Mouse (Mus musculus) activated CD4-positive, CD25-positive, alpha-beta regulatory T cell, adult 9 weeks (primary cell): ENCODE data around the gene Suclg2. TPM values are rescaled to one million over a fixed set of nuclear protein-coding genes. Genes with fewer than 3 reads are reported as not detected.

Experiments
- polyA plus RNA-seq: library from polyadenylated mRNA; unstranded; fragments of 100-300 nt; shearing (Covaris generic); gene quantifications from one replicate; pipeline ENCODE4 v1.2.1, GENCODE M21; 2017

Suclg2 gene
- 47.0 TPM for polyA plus RNA-seq

DNA sequence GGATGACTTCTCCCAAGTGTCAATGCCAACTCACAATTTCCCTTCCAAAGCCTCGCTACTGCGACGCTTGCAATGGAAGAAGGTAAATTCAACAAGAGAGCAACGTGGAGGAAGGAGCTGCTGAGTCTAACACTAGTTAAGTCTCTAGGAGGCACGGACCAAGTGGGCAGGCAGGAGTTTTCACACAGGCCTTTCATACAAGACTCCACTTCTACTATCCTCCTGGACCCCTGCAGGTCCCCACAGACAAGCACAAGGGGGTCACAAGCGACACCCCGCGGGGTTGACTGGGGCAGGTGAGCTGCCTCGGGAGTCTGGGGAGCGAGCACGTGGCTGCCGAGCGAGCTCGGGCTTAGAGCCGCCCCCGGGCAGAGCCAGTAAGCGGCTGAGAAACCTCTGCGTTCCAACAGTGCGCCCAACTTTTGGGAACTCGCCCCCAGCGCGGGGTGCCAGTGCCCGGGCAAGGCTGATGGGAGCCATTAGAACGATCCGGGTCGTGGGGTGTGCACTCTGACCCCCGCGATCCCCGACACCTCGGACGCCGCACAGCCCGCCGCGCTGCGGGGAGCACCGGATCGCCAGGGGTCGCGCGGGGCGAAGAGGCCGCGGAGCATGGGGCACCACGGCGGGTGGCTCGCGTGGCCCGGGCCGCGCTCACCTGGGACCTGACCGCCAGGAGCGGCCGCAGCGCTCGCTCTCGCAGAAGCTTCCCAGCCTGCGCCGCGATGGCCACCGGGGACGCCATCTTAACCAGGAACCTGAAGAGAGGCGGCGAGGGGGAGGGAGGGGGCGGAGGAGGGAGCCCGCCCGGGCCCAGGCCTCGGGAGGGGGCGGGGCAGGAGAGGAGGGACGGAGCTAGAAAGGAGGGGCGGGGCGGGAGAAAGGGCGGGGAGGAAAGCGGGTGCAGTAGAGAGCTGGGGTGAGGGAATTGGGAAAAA is at the start of gene Suclg2:
TSS of gene Suclg2 (minus strand) at position 770 of the 938 bp plus-strand sequence.

